Mouse (Mus musculus): Measurements from ENCODE around the gene Thnsl1. TPM values are rescaled to one million over a fixed set of nuclear protein-coding genes. Genes with fewer than 3 reads are reported as not detected.
A peak's percentile ranks its signal among the peaks of the same experiment; 100 is the strongest.

Gene Thnsl1
- polyA plus RNA-seq, 1 experiment = 5.1 TPM

DNA sequence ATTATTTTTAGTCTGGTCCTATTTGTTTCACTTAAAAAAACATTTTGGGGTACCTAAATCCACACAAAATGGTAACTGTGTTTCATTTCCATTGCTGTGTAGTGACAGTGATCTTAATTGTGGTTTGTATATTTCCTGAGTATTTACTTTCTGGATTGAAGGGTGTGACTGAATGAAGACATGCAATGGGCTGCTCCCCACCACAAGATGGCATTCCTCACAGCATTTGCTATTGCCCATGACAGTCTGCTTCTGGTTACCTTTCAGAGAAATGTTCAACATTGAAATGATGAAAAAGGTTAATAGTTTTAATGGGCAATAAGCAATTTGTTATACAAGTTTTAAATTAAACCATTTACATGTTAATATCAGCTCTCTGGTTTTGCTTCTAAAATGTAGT, 8.8 kb downstream of the Thnsl1 start:
- H3K4me3 ChIP-seq (ENCODE audit: insufficient read depth, low read depth, low read length) = no peak overlapping the region
- peak; percentile 47 for TF ChIP-seq CTCF (conservative IDR thresholded peaks at IDR 0.05; ENCODE audit: insufficient read depth, insufficient read length, low read depth, low read length)
- no peak for TF ChIP-seq POLR2A (IDR thresholded peaks at IDR 0.05; ENCODE audit: low read depth, low read length)
- H3K36me3 ChIP-seq (ENCODE audit: control insufficient read depth, insufficient read depth, low read length) = peaks cover 1% of the 10 kb centered on the region; the same call in 1 of the 2 replicates
- H3K27me3 ChIP-seq (replicated peaks; ENCODE audit: control insufficient read depth, insufficient read depth, low read length) = no peaks in the 10 kb centered on the region
- no peak for DNase-seq
- H3K27ac ChIP-seq (ENCODE audit: insufficient read depth, low read depth, low read length) = no peak overlapping the region
- no peaks in the 10 kb centered on the region for H3K4me1 ChIP-seq (ENCODE audit: control insufficient read depth, insufficient read depth, low read length)

DNA sequence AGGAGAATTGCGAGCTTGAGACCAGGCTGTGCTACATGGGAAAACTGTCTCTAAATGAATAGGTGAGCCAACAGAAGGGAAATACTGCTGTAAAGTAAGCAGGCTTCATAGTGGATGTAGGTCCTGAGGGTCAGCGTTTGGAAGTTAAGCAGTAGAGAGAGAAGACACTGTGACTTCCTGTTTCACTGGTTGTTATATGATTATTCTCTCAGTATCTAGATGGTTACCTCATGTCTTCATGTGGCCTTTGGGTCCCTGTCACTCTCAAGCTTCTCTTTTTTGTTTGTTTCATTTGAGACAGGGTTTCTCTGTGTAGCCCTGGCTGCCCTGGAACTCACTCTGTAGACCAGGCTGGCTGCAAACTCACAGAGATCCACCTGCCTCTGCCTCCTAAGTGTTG, 9.8 kb downstream of the Thnsl1 start:
- no peak for DNase-seq
- Histone ChIP-seq H3K4me1 (ENCODE audit: control insufficient read depth, insufficient read depth, low read length) (no peaks in the 10 kb centered on the region), H3K27me3 (replicated peaks; ENCODE audit: control insufficient read depth, insufficient read depth, low read length) (no peaks in the 10 kb centered on the region), H3K36me3 (ENCODE audit: control insufficient read depth, insufficient read depth, low read length) (peaks cover 1% of the 10 kb centered on the region; the same call in 1 of the 2 replicates), H3K27ac (ENCODE audit: insufficient read depth, low read depth, low read length) (no peak overlapping the region), H3K4me3 (ENCODE audit: insufficient read depth, low read depth, low read length) (no peak overlapping the region)
- no peak for TF ChIP-seq CTCF (conservative IDR thresholded peaks at IDR 0.05; ENCODE audit: insufficient read depth, insufficient read length, low read depth, low read length)
- 88% methylated on average over 2 of the region's 2 CpGs for WGBS

DNA sequence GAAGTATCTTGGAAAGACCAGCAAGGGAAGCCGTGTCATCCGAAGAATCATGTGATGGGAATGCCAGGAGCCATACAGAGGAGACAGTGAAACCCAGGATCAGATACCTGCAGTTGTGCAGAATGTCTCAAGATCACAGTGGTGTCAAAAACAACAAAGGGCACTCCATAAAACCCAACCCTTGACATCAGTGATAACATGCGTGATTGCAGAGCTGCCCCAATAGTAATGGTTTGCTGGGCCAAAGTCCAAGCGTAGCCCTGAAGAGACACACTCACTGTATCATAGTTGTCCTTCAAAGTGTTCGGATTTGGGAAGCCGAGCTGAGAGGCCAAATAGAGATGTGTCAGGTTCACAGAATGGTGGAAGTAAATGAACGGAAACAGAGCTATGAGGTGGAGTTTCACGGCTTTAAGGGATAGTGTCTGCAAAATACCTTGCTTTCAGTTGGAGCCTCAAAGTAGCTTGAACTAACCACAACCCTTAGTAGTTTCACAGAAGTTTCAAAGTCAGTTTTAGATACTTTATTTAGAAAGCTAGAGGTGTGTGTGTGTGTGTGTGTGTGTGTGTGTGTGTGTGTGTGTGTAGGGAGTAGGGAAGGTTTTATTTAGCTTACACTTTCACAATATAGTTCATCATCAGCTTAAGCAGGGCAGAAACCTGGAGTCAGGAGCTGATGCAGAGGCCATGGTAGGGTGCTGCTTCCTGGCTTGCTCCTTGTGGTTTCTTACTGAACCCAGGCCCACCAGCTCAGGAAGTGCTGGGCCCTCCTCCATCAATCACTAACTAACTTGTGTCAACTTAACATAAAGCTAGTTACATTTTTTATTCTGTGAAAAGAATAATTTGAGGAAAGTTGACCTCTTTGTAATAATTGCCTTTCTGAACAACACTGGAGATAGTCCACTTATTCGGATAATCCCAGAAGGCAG, 17.2 kb downstream of the Thnsl1 start:
- no peaks in the 10 kb centered on the region for H3K27me3 ChIP-seq (replicated peaks; ENCODE audit: control insufficient read depth, insufficient read depth, low read length)
- no peaks in the 10 kb centered on the region for H3K4me1 ChIP-seq (ENCODE audit: control insufficient read depth, insufficient read depth, low read length)
- TF ChIP-seq CTCF (conservative IDR thresholded peaks at IDR 0.05; ENCODE audit: insufficient read depth, insufficient read length, low read depth, low read length) = no peak
- TF ChIP-seq POLR2A (IDR thresholded peaks at IDR 0.05; ENCODE audit: low read depth, low read length) = no peak
- DNase-seq = no peak
- H3K27ac ChIP-seq (ENCODE audit: insufficient read depth, low read depth, low read length) = no peak overlapping the region
- 89% methylated on average over 9 of the region's 9 CpGs for WGBS
- H3K4me3 ChIP-seq (ENCODE audit: insufficient read depth, low read depth, low read length) = no peak overlapping the region
- H3K36me3 ChIP-seq (ENCODE audit: control insufficient read depth, insufficient read depth, low read length) = no peaks in the 10 kb centered on the region

DNA sequence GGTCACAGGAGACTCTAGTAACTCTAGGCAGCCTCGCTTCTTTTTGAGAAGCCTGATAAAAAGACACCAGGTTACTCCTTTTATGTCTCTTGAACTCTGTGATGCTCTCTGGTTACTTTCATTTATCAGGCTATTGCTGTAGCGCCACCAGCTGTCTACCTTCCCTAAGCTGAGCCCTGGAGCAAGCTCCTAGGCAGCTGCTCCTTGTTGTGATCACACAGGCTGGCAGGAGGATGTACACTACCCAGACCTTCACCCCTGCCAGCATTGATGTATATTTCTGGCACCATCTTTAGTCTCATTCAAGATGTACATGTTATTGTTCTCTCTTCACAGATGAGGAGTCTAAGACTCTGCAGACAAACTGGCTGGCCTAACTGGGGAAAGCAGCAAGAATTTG, 24.8 kb downstream of the Thnsl1 start:
- no peak overlapping the region for H3K4me3 ChIP-seq (ENCODE audit: insufficient read depth, low read depth, low read length)
- no peaks in the 10 kb centered on the region for H3K27me3 ChIP-seq (replicated peaks; ENCODE audit: control insufficient read depth, insufficient read depth, low read length)
- H3K4me1 ChIP-seq (ENCODE audit: control insufficient read depth, insufficient read depth, low read length) = no peaks in the 10 kb centered on the region
- H3K36me3 ChIP-seq (ENCODE audit: control insufficient read depth, insufficient read depth, low read length) = no peaks in the 10 kb centered on the region
- no peak for TF ChIP-seq CTCF (conservative IDR thresholded peaks at IDR 0.05; ENCODE audit: insufficient read depth, insufficient read length, low read depth, low read length)
- TF ChIP-seq POLR2A (IDR thresholded peaks at IDR 0.05; ENCODE audit: low read depth, low read length) = no peak
- DNase-seq = no peak
- 68% methylated on average over 2 of the region's 2 CpGs for WGBS
- H3K27ac ChIP-seq (ENCODE audit: insufficient read depth, low read depth, low read length) = no peak overlapping the region

DNA sequence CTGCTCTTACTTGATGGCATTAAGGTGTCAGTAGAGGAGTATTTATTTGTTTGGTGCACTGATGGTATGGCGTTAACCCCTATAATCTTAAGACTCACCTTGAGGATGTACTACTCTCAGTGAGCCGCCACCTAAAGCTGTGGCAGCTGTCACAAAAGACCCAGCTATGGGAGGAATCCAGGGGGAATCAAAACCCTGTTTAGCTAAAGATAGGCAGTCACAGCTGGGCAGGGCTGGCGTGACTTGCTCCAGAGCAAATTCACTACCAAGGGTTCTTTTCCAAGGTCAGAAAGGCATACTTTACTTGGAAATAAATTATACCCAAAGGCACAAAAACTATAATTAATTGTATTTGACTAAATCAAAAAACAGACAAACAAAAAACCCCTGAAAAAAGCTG, 25.6 kb downstream of the Thnsl1 start:
- no peaks in the 10 kb centered on the region for H3K27me3 ChIP-seq (replicated peaks; ENCODE audit: control insufficient read depth, insufficient read depth, low read length)
- TF ChIP-seq CTCF (conservative IDR thresholded peaks at IDR 0.05; ENCODE audit: insufficient read depth, insufficient read length, low read depth, low read length) (no peak), POLR2A (IDR thresholded peaks at IDR 0.05; ENCODE audit: low read depth, low read length) (no peak)
- H3K36me3 ChIP-seq (ENCODE audit: control insufficient read depth, insufficient read depth, low read length) = no peaks in the 10 kb centered on the region
- H3K27ac ChIP-seq (ENCODE audit: insufficient read depth, low read depth, low read length) = no peak overlapping the region
- 82% methylated on average over 3 of the region's 3 CpGs for WGBS
- DNase-seq = no peak
- H3K4me1 ChIP-seq (ENCODE audit: control insufficient read depth, insufficient read depth, low read length) = no peaks in the 10 kb centered on the region
- no peak overlapping the region for H3K4me3 ChIP-seq (ENCODE audit: insufficient read depth, low read depth, low read length)

DNA sequence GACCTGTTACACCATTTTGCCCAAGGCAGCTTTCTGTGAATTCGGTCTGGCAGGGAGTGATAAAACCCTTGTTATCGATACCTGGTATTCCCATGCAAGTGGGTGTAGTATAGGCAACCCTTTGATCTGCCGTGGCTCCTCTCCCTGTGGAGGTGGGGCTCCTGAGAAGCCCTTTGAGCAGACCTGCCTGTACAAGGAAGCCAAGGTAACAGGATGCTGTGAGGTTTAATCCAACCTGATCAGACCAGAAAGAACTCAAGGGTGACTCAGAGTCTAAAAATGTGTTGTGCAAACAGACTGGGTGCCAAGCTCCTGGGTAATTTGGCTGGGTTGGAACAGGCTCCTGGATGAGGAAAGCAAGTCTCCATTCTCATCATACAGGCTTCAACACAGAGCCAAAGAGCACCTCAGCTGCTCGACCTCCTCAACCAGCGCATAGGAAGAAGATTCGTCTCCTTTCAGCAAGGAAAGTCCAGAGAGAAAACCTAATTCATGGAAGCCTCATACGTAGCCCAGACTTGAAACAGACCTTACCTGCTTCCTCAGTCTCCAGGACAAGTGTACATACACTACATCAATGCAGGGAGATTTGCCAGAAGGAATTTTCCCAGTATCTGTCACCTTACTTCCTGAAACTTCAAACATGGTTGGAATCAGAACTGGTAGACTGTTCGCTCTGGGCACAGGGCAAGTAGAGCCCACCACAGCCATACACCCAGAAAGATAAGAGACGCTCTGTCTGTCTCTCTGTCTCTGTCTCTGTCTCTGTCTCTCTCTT, 29.5 kb downstream of the Thnsl1 start:
- Histone ChIP-seq H3K27me3 (replicated peaks; ENCODE audit: control insufficient read depth, insufficient read depth, low read length) (no peaks in the 10 kb centered on the region), H3K4me3 (ENCODE audit: insufficient read depth, low read depth, low read length) (no peak overlapping the region), H3K4me1 (ENCODE audit: control insufficient read depth, insufficient read depth, low read length) (no peaks in the 10 kb centered on the region), H3K27ac (ENCODE audit: insufficient read depth, low read depth, low read length) (peak overlapping the region; percentile 29; the same call in 1 of the 2 replicates), H3K36me3 (ENCODE audit: control insufficient read depth, insufficient read depth, low read length) (no peaks in the 10 kb centered on the region)
- no peak for TF ChIP-seq CTCF (conservative IDR thresholded peaks at IDR 0.05; ENCODE audit: insufficient read depth, insufficient read length, low read depth, low read length)
- no peak for TF ChIP-seq POLR2A (IDR thresholded peaks at IDR 0.05; ENCODE audit: low read depth, low read length)
- peak; percentile 54 for DNase-seq
- 67% methylated on average over 9 of the region's 9 CpGs for WGBS

DNA sequence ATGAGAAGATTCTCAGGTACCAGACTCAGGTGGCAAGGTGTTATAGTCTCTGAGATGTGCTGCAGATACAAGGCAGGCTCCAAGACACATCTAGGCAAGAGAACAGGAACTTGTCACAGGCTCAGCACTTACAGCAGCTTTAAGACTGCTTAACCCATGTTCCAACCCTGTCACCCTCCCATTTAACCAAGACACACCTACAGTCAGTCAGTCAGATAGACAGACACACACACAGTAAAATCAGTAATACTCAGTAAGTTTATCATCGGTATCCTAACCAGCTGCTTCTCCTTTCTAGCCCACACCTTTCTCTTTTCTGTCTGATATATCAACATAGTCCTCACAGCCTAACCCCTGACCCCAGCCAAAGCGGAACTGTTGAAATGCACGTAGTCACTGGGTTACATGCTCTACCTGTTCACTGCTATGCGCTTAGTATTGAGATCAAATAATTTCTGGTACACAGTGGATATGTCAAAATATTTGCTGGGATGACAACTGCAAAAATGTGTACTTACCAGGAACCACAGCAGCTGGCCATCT, 30.4 kb downstream of the Thnsl1 start:
- H3K27ac ChIP-seq (ENCODE audit: insufficient read depth, low read depth, low read length) = peak overlapping the region; percentile 29; the same call in 1 of the 2 replicates
- H3K4me1 ChIP-seq (ENCODE audit: control insufficient read depth, insufficient read depth, low read length) = no peaks in the 10 kb centered on the region
- H3K27me3 ChIP-seq (replicated peaks; ENCODE audit: control insufficient read depth, insufficient read depth, low read length) = no peaks in the 10 kb centered on the region
- DNase-seq = no peak
- no peak overlapping the region for H3K4me3 ChIP-seq (ENCODE audit: insufficient read depth, low read depth, low read length)
- 84% methylated on average over 4 of the region's 4 CpGs for WGBS
- H3K36me3 ChIP-seq (ENCODE audit: control insufficient read depth, insufficient read depth, low read length) = no peaks in the 10 kb centered on the region
- no peak for TF ChIP-seq CTCF (conservative IDR thresholded peaks at IDR 0.05; ENCODE audit: insufficient read depth, insufficient read length, low read depth, low read length)
- no peak for TF ChIP-seq POLR2A (IDR thresholded peaks at IDR 0.05; ENCODE audit: low read depth, low read length)
